Mouse (Mus musculus): ENCODE measurements around the gene Zfp697. TPM values are rescaled to one million over a fixed set of nuclear protein-coding genes. Genes with fewer than 3 reads are reported as not detected.
A peak's percentile ranks its signal among the peaks of the same experiment; 100 is the strongest.
"Not testable (repeated sequence)": the region's sequence is repeated elsewhere in the genome, so short reads cannot be mapped to it uniquely, and the experiment has no call there.

The Zfp697 gene
- polyA plus RNA-seq, 1 experiment from 2014 or later = 21.5 TPM

- not testable (repeated sequence) for H3K36me3 ChIP-seq (ENCODE audit: control insufficient read depth, insufficient read depth, low read length); H3K4me3 ChIP-seq (ENCODE audit: low read length); H3K27me3 ChIP-seq (ENCODE audit: control insufficient read depth, insufficient read depth, low read length); H3K4me2 ChIP-seq (replicated peaks; ENCODE audit: low read depth, low read length); H3K9me3 ChIP-seq (ENCODE audit: control insufficient read depth, low read length); H3K27ac ChIP-seq (ENCODE audit: low read depth, low read length); H3K9ac ChIP-seq (ENCODE audit: low read depth, low read length); H3K4me1 ChIP-seq (ENCODE audit: control insufficient read depth, insufficient read depth, low read length)
- WGBS = no CpG with 5 or more reads among the region's 2 CpGs
- ATAC-seq (ENCODE audit: low FRiP score, low TSS enrichment) = peak; percentile 41; the same call in 1 of the 2 replicates
Measured at GRCm38 (mm10) chr3:98550215-98550614, 168.0 kb downstream of the Zfp697 start.

GRCm38 (mm10) chr3:98550832-98551231 lies 168.6 kb downstream of the Zfp697 start:
- H3K36me3 ChIP-seq (ENCODE audit: control insufficient read depth, insufficient read depth, low read length); H3K9me3 ChIP-seq (ENCODE audit: control insufficient read depth, low read length); H3K27me3 ChIP-seq (ENCODE audit: control insufficient read depth, insufficient read depth, low read length); H3K4me2 ChIP-seq (replicated peaks; ENCODE audit: low read depth, low read length); H3K4me1 ChIP-seq (ENCODE audit: control insufficient read depth, insufficient read depth, low read length); H3K27ac ChIP-seq (ENCODE audit: low read depth, low read length); ATAC-seq (ENCODE audit: low FRiP score, low TSS enrichment); H3K9ac ChIP-seq (ENCODE audit: low read depth, low read length); H3K4me3 ChIP-seq (ENCODE audit: low read length): not testable (repeated sequence)
- no CpG with 5 or more reads among the region's 1 CpGs for WGBS

- not testable (repeated sequence) for H3K4me1 ChIP-seq (ENCODE audit: control insufficient read depth, insufficient read depth, low read length); H3K4me2 ChIP-seq (replicated peaks; ENCODE audit: low read depth, low read length); H3K9me3 ChIP-seq (ENCODE audit: control insufficient read depth, low read length); ATAC-seq (ENCODE audit: low FRiP score, low TSS enrichment); H3K27ac ChIP-seq (ENCODE audit: low read depth, low read length); H3K36me3 ChIP-seq (ENCODE audit: control insufficient read depth, insufficient read depth, low read length); H3K9ac ChIP-seq (ENCODE audit: low read depth, low read length); H3K27me3 ChIP-seq (ENCODE audit: control insufficient read depth, insufficient read depth, low read length); H3K4me3 ChIP-seq (ENCODE audit: low read length)
- no CpG with 5 or more reads among the region's 5 CpGs for WGBS
Measured at GRCm38 (mm10) chr3:98560711-98561110, 178.4 kb downstream of the Zfp697 start.

- no CpG with 5 or more reads among the region's 2 CpGs for WGBS
- not testable (repeated sequence) for H3K4me3 ChIP-seq (ENCODE audit: low read length); H3K27me3 ChIP-seq (ENCODE audit: control insufficient read depth, insufficient read depth, low read length); H3K9me3 ChIP-seq (ENCODE audit: control insufficient read depth, low read length); H3K4me1 ChIP-seq (ENCODE audit: control insufficient read depth, insufficient read depth, low read length); ATAC-seq (ENCODE audit: low FRiP score, low TSS enrichment); H3K36me3 ChIP-seq (ENCODE audit: control insufficient read depth, insufficient read depth, low read length); H3K9ac ChIP-seq (ENCODE audit: low read depth, low read length); H3K4me2 ChIP-seq (replicated peaks; ENCODE audit: low read depth, low read length); H3K27ac ChIP-seq (ENCODE audit: low read depth, low read length)
Measured at GRCm38 (mm10) chr3:98563831-98564230, 181.6 kb downstream of the Zfp697 start.

GRCm38 (mm10) chr3:98564894-98565293 lies 182.6 kb downstream of the Zfp697 start:
- H3K4me2 ChIP-seq (replicated peaks; ENCODE audit: low read depth, low read length); H3K27ac ChIP-seq (ENCODE audit: low read depth, low read length); ATAC-seq (ENCODE audit: low FRiP score, low TSS enrichment); H3K36me3 ChIP-seq (ENCODE audit: control insufficient read depth, insufficient read depth, low read length); H3K4me1 ChIP-seq (ENCODE audit: control insufficient read depth, insufficient read depth, low read length); H3K27me3 ChIP-seq (ENCODE audit: control insufficient read depth, insufficient read depth, low read length); H3K4me3 ChIP-seq (ENCODE audit: low read length); H3K9ac ChIP-seq (ENCODE audit: low read depth, low read length); H3K9me3 ChIP-seq (ENCODE audit: control insufficient read depth, low read length): not testable (repeated sequence)
- no CpG with 5 or more reads among the region's 3 CpGs for WGBS

- H3K36me3 ChIP-seq (ENCODE audit: control insufficient read depth, insufficient read depth, low read length); H3K4me1 ChIP-seq (ENCODE audit: control insufficient read depth, insufficient read depth, low read length); H3K9me3 ChIP-seq (ENCODE audit: control insufficient read depth, low read length); ATAC-seq (ENCODE audit: low FRiP score, low TSS enrichment); H3K27ac ChIP-seq (ENCODE audit: low read depth, low read length); H3K4me2 ChIP-seq (replicated peaks; ENCODE audit: low read depth, low read length); H3K27me3 ChIP-seq (ENCODE audit: control insufficient read depth, insufficient read depth, low read length); H3K4me3 ChIP-seq (ENCODE audit: low read length); H3K9ac ChIP-seq (ENCODE audit: low read depth, low read length): not testable (repeated sequence)
- WGBS = 84% methylated on average over 2 of the region's 2 CpGs
Measured at GRCm38 (mm10) chr3:98567717-98568116, 185.5 kb downstream of the Zfp697 start.

GRCm38 (mm10) chr3:98581024-98581423 lies 198.8 kb downstream of the Zfp697 start:
- H3K36me3 ChIP-seq (ENCODE audit: control insufficient read depth, insufficient read depth, low read length); H3K4me2 ChIP-seq (replicated peaks; ENCODE audit: low read depth, low read length); ATAC-seq (ENCODE audit: low FRiP score, low TSS enrichment); H3K9me3 ChIP-seq (ENCODE audit: control insufficient read depth, low read length); H3K27ac ChIP-seq (ENCODE audit: low read depth, low read length); H3K9ac ChIP-seq (ENCODE audit: low read depth, low read length); H3K4me1 ChIP-seq (ENCODE audit: control insufficient read depth, insufficient read depth, low read length); H3K4me3 ChIP-seq (ENCODE audit: low read length); H3K27me3 ChIP-seq (ENCODE audit: control insufficient read depth, insufficient read depth, low read length): not testable (repeated sequence)
- WGBS = no CpG with 5 or more reads among the region's 1 CpGs

- H3K27ac ChIP-seq (ENCODE audit: low read depth, low read length); H3K4me1 ChIP-seq (ENCODE audit: control insufficient read depth, insufficient read depth, low read length); ATAC-seq (ENCODE audit: low FRiP score, low TSS enrichment); H3K27me3 ChIP-seq (ENCODE audit: control insufficient read depth, insufficient read depth, low read length); H3K9ac ChIP-seq (ENCODE audit: low read depth, low read length); H3K4me3 ChIP-seq (ENCODE audit: low read length); H3K9me3 ChIP-seq (ENCODE audit: control insufficient read depth, low read length); H3K36me3 ChIP-seq (ENCODE audit: control insufficient read depth, insufficient read depth, low read length); H3K4me2 ChIP-seq (replicated peaks; ENCODE audit: low read depth, low read length): not testable (repeated sequence)
- no CpG with 5 or more reads among the region's 1 CpGs for WGBS
Measured at GRCm38 (mm10) chr3:98582202-98582601, 199.9 kb downstream of the Zfp697 start.

- not testable (repeated sequence) for H3K9me3 ChIP-seq (ENCODE audit: control insufficient read depth, low read length); H3K4me1 ChIP-seq (ENCODE audit: control insufficient read depth, insufficient read depth, low read length); H3K9ac ChIP-seq (ENCODE audit: low read depth, low read length); H3K36me3 ChIP-seq (ENCODE audit: control insufficient read depth, insufficient read depth, low read length); H3K27me3 ChIP-seq (ENCODE audit: control insufficient read depth, insufficient read depth, low read length); H3K4me2 ChIP-seq (replicated peaks; ENCODE audit: low read depth, low read length); ATAC-seq (ENCODE audit: low FRiP score, low TSS enrichment); H3K4me3 ChIP-seq (ENCODE audit: low read length); H3K27ac ChIP-seq (ENCODE audit: low read depth, low read length)
Measured at GRCm38 (mm10) chr3:98582622-98583021, 200.4 kb downstream of the Zfp697 start.

- no peak for ATAC-seq (ENCODE audit: low FRiP score, low TSS enrichment)
- WGBS = 93% methylated on average over 2 of the region's 2 CpGs
- no peaks in the 10 kb centered on the region for H3K27me3 ChIP-seq (ENCODE audit: control insufficient read depth, insufficient read depth, low read length)
- H3K4me3 ChIP-seq (ENCODE audit: low read length) = no peak overlapping the region
- no peak overlapping the region for H3K27ac ChIP-seq (ENCODE audit: low read depth, low read length)
- no peaks in the 10 kb centered on the region for H3K9me3 ChIP-seq (ENCODE audit: control insufficient read depth, low read length)
- H3K9ac ChIP-seq (ENCODE audit: low read depth, low read length) = no peak overlapping the region
- H3K4me1 ChIP-seq (ENCODE audit: control insufficient read depth, insufficient read depth, low read length) = no peaks in the 10 kb centered on the region
- H3K4me2 ChIP-seq (replicated peaks; ENCODE audit: low read depth, low read length) = no peak overlapping the region
- H3K36me3 ChIP-seq (ENCODE audit: control insufficient read depth, insufficient read depth, low read length) = no peaks in the 10 kb centered on the region
Measured at GRCm38 (mm10) chr3:98587721-98588120, 205.5 kb downstream of the Zfp697 start.
